In the genomic region with DNA sequence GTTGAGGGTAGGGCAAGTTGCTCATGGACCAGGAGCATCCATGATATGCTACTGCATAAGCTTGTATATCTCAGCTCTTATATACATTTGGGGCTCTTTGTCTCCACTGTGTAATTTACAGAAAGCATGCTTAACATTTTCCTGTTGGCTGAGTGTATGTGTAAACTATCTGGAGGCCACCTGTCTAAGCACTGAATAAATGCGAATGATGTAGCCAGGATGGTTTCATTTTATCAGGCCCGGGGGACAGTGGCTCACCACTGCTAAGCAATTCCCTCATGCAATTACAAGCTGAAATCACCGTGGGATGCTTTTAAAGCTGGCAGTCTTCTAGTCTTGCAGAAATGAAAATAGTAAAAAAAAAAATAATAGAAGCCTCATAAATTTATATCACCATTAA, we compare ENCODE assay signal across 16 mouse cellular contexts.
"Had no signal": no experiment of that assay in that cellular context is flagged by ENCODE, and none has a peak within 500 bp of the region (broad histone marks: within the 10 kb centered on the region; RNA-seq: fewer than 3 reads in every experiment).

No protein-coding gene starts in this region.

- ATAC-seq: liver, postnatal 0 days; lung, postnatal 0 days; midbrain, embryonic 16.5 days had no signal

- DNase-seq: kidney, adult 18-20 months; kidney, adult 9 months; kidney, postnatal 14 days; layer of hippocampus, adult 9-11 months; liver, postnatal 0 days; lung, embryonic 14.5 days; thymus, adult 18-20 months; thymus, postnatal 36 days had no signal

- H3K4me1 ChIP-seq: midbrain, embryonic 12.5 days had no signal

- H3K9ac ChIP-seq: limb, embryonic 15.5 days; liver, embryonic 14.5 days; liver, postnatal 0 days; lung, embryonic 14.5 days; midbrain, embryonic 12.5 days had no signal

- H3K9me3 ChIP-seq: limb, embryonic 15.5 days; midbrain, embryonic 12.5 days had no signal

- H3K27ac ChIP-seq: layer of hippocampus, adult 2 months; limb, embryonic 15.5 days; liver, embryonic 14.5 days; macrophage; midbrain, embryonic 12.5 days had no signal

- H3K4me3 ChIP-seq: layer of hippocampus, adult 2 months; limb, embryonic 15.5 days; midbrain, embryonic 12.5 days had no signal

- H3K27me3 ChIP-seq: limb, embryonic 15.5 days; midbrain, embryonic 12.5 days had no signal

- H3K4me2 ChIP-seq: limb, embryonic 15.5 days; liver, embryonic 11.5 days; lung, embryonic 14.5 days; midbrain, embryonic 12.5 days had no signal

- H3K36me3 ChIP-seq: limb, embryonic 15.5 days; midbrain, embryonic 12.5 days had no signal
